9 mouse cellular contexts compared by ENCODE assay signal in genomic region chr10:40069270-40069669, GRCm38 (mm10). TPM values are rescaled to one million over a fixed set of nuclear protein-coding genes. Genes with fewer than 3 reads are reported as not detected.
DNase-seq lines count a peak whose midpoint lies in the region; ATAC-seq and TF ChIP-seq lines count a peak whose summit lies in the region.
"Had no signal": no experiment of that assay in that cellular context is flagged by ENCODE, and none has a peak within 500 bp of the region (broad histone marks: within the 10 kb centered on the region; RNA-seq: fewer than 3 reads in every experiment).

No protein-coding gene starts in this region.

- WGBS in heart, embryonic 11.5 days (ENCODE audit: insufficient replicate concordance), result 42% methylated on average over 4 of the region's 4 CpGs
- 61% methylated on average over 4 of the region's 4 CpGs for WGBS in liver, embryonic 13.5 days (ENCODE audit: insufficient replicate concordance)
- 59% methylated on average over 4 of the region's 4 CpGs for WGBS in neural tube, embryonic 15.5 days
- WGBS in hindbrain, embryonic 11.5 days, result 55% methylated on average over 4 of the region's 4 CpGs

- no peaks in the 10 kb centered on the region for H3K27me3 ChIP-seq in heart, embryonic 11.5 days (ENCODE audit: control insufficient read depth, insufficient read depth, low read length)
- H3K27me3 ChIP-seq in liver, embryonic 13.5 days, result no peaks in the 10 kb centered on the region
- H3K27me3 ChIP-seq in neural tube, embryonic 15.5 days (replicated peaks), result no peaks in the 10 kb centered on the region
- H3K27me3 ChIP-seq in hindbrain, embryonic 11.5 days (ENCODE audit: control insufficient read depth, insufficient read depth, low read length), result no peaks in the 10 kb centered on the region
- H3K27me3 ChIP-seq: forebrain, embryonic 13.5 days had no signal

- H3K36me3 ChIP-seq in heart, embryonic 11.5 days (ENCODE audit: control insufficient read depth, insufficient read depth, low read length), result no peaks in the 10 kb centered on the region
- peaks cover 51% of the 10 kb centered on the region for H3K36me3 ChIP-seq in liver, embryonic 13.5 days
- no peaks in the 10 kb centered on the region for H3K36me3 ChIP-seq in neural tube, embryonic 15.5 days
- H3K36me3 ChIP-seq in hindbrain, embryonic 11.5 days (ENCODE audit: control insufficient read depth, insufficient read depth, low read length), result no peaks in the 10 kb centered on the region

- peak; percentile 56 for DNase-seq in gastrocnemius, adult 2 months
- no peak for DNase-seq in gastrocnemius, postnatal 36 days
- peak; percentile 56 for DNase-seq in NIH3T3 (ENCODE audit: low read depth)
- no peak for DNase-seq in liver, embryonic 13.5 days
- DNase-seq in hindbrain, embryonic 11.5 days (ENCODE audit: low spot score), result no peak

- intact Hi-C loops in gastrocnemius, adult 2 months (cut with DNase I), result loop anchor here (5.0 kb wide), 1 partner anchor 38 kb away; no protein-coding TSS in a partner anchor
- intact Hi-C loops in gastrocnemius, postnatal 36 days (cut with DNase I), result no loop called here

- H3K4me2 ChIP-seq in heart, embryonic 11.5 days, result peak overlapping the region; percentile 20
- H3K4me2 ChIP-seq in liver, embryonic 13.5 days, result no peak overlapping the region
- no peak overlapping the region for H3K4me2 ChIP-seq in neural tube, embryonic 15.5 days
- H3K4me2 ChIP-seq in hindbrain, embryonic 11.5 days (replicated peaks; ENCODE audit: low read depth, low read length), result no peak overlapping the region
- H3K4me2 ChIP-seq: forebrain, embryonic 13.5 days had no signal

- peak overlapping the region; percentile 86 for H3K27ac ChIP-seq in gastrocnemius, adult 2 months
- no peak overlapping the region for H3K27ac ChIP-seq in heart, embryonic 11.5 days (ENCODE audit: low read depth, low read length)
- 0 out of 2 replicates have a peak overlapping the region, but pooled peaks have one; percentile 12 for H3K27ac ChIP-seq in liver, embryonic 13.5 days
- no peak overlapping the region for H3K27ac ChIP-seq in neural tube, embryonic 15.5 days (replicated peaks)
- no peak overlapping the region for H3K27ac ChIP-seq in hindbrain, embryonic 11.5 days (ENCODE audit: low read depth, low read length)
- H3K27ac ChIP-seq: forebrain, embryonic 13.5 days had no signal

- no peak for ATAC-seq in heart, embryonic 11.5 days (replicated peaks; ENCODE audit: insufficient number of reproducible peaks, low FRiP score, low TSS enrichment)
- ATAC-seq in liver, embryonic 13.5 days (ENCODE audit: low read depth), result no peak
- ATAC-seq in inflammation-experienced regulatory T-cells, adult 6 months, result no peak
- ATAC-seq in neural tube, embryonic 15.5 days (ENCODE audit: low FRiP score), result no peak
- no peak for ATAC-seq in hindbrain, embryonic 11.5 days (ENCODE audit: low FRiP score)
- ATAC-seq: forebrain, embryonic 13.5 days had no signal

- no peak overlapping the region for H3K9ac ChIP-seq in heart, embryonic 11.5 days (ENCODE audit: low read depth, low read length)
- H3K9ac ChIP-seq in liver, embryonic 13.5 days, result no peak overlapping the region
- no peak overlapping the region for H3K9ac ChIP-seq in neural tube, embryonic 15.5 days (replicated peaks)
- H3K9ac ChIP-seq in hindbrain, embryonic 11.5 days (ENCODE audit: low read depth, low read length), result no peak overlapping the region
- H3K9ac ChIP-seq: forebrain, embryonic 13.5 days had no signal

- TF ChIP-seq CTCF in gastrocnemius, adult 2 months (IDR thresholded peaks at IDR 0.05), result no peak

- peaks cover 14% of the 10 kb centered on the region for H3K4me1 ChIP-seq in heart, embryonic 11.5 days (ENCODE audit: control insufficient read depth, insufficient read depth, low read length)
- H3K4me1 ChIP-seq in liver, embryonic 13.5 days (replicated peaks), result peaks cover 34% of the 10 kb centered on the region
- no peaks in the 10 kb centered on the region for H3K4me1 ChIP-seq in neural tube, embryonic 15.5 days
- H3K4me1 ChIP-seq in hindbrain, embryonic 11.5 days (replicated peaks; ENCODE audit: control insufficient read depth, insufficient read depth, low read length), result no peaks in the 10 kb centered on the region
- H3K4me1 ChIP-seq: forebrain, embryonic 13.5 days had no signal

- H3K4me3 ChIP-seq in gastrocnemius, adult 2 months, result peak overlapping the region; percentile 41
- H3K4me3 ChIP-seq in heart, embryonic 11.5 days (ENCODE audit: low read depth, low read length), result no peak overlapping the region
- no peak overlapping the region for H3K4me3 ChIP-seq in liver, embryonic 13.5 days (replicated peaks)
- H3K4me3 ChIP-seq in neural tube, embryonic 15.5 days (replicated peaks), result no peak overlapping the region
- no peak overlapping the region for H3K4me3 ChIP-seq in hindbrain, embryonic 11.5 days (ENCODE audit: low read depth, low read length)
- H3K4me3 ChIP-seq: forebrain, embryonic 13.5 days had no signal

- H3K9me3 ChIP-seq in heart, embryonic 11.5 days (replicated peaks; ENCODE audit: control insufficient read depth, low read length), result no peaks in the 10 kb centered on the region
- no peaks in the 10 kb centered on the region for H3K9me3 ChIP-seq in liver, embryonic 13.5 days (replicated peaks)
- H3K9me3 ChIP-seq in neural tube, embryonic 15.5 days (replicated peaks), result no peaks in the 10 kb centered on the region
- H3K9me3 ChIP-seq in hindbrain, embryonic 11.5 days (ENCODE audit: control insufficient read depth, low read length), result no peaks in the 10 kb centered on the region
- H3K9me3 ChIP-seq: forebrain, embryonic 13.5 days had no signal

RNA-seq across cellular contexts. Expression of gene Mfsd4b1, which starts 44.2 kb away (rescaled TPM):
- 1 to 10 TPM; 2.6 to 3.5 TPM for total RNA-seq in gastrocnemius, adult 2 months (2021)
- total RNA-seq in gastrocnemius, postnatal 36 days (2021), result 1 to 10 TPM; 2.4 to 2.5 TPM
- polyA plus RNA-seq in heart, embryonic 11.5 days (2014; fragmentation: Nextera tagmentation; extraction: Ambion mirVana), result 0.11 and 0.32 TPM in 2 replicates
- 0.54 and 0.56 TPM in 2 replicates for polyA plus RNA-seq in liver, embryonic 13.5 days (2015; fragmentation: Nextera tagmentation; extraction: Ambion mirVana)
- not detected for polyA plus RNA-seq in inflammation-experienced regulatory T-cells, adult 6 months (2017; shearing (Covaris generic))
- polyA plus RNA-seq in neural tube, embryonic 15.5 days (2015; fragmentation: Nextera tagmentation; extraction: Ambion mirVana), result 0.28 and 0.70 TPM in 2 replicates
- polyA plus RNA-seq in hindbrain, embryonic 11.5 days (2014; fragmentation: Nextera tagmentation; extraction: Ambion mirVana), result 0.26 and 0.35 TPM in 2 replicates
- polyA plus RNA-seq: forebrain, embryonic 13.5 days had no signal

Comparison
In these comparisons a context has a peak if more than half of its experiments do, and no peak if none do; other contexts are left out.
1. DNase-seq: peak in gastrocnemius, adult 2 months (single experiment) and NIH3T3 (single experiment); none in gastrocnemius, postnatal 36 days (0 of 2), liver, embryonic 13.5 days (single experiment) and hindbrain, embryonic 11.5 days (single experiment).
2. H3K27ac ChIP-seq: peak in gastrocnemius, adult 2 months (single experiment) and liver, embryonic 13.5 days (single experiment); none in heart, embryonic 11.5 days (single experiment), neural tube, embryonic 15.5 days (single experiment) and hindbrain, embryonic 11.5 days (single experiment).